Mouse (Mus musculus) G1E (cell line): Measurements from ENCODE around the gene Sdccag8.

ENCODE experiments used
- CTCF ChIP-seq: IDR thresholded peaks from 2 replicates; pipeline ENCODE4 v1.5.1; 2012; ENCODE audit warnings: low read depth, low read length, inconsistent platforms, mixed read lengths
- GATA2 ChIP-seq: IDR thresholded peaks from 2 replicates; pipeline ENCODE4 v1.6.1; 2012; ENCODE audit warnings: low read depth, low read length, inconsistent platforms, borderline replicate concordance
- POLR2AphosphoS5 ChIP-seq: IDR thresholded peaks from 2 replicates; pipeline ENCODE4 v1.6.1; 2012; ENCODE audit warnings: low read depth, low read length, inconsistent platforms; ENCODE audit not compliant: insufficient replicate concordance

DNA sequence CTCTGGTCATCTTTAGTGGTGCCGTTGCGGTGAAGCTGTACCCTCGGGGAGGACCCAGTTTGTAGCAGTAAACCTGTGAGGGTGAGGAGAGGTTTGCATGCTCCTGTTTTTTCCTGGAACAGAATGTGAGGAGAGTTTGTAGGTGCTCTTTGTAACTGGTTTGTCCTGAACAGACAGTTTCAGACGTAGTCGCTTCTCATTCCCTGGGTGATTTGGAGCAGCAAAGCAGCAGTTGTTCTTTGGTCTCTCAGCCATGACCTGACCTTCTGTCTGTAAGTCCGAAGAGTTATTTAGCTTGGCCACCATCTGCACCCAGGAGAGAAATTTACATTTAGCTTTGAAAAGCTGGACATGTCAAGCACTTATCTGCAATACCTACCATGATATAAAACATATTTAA, 65.2 kb downstream of the Sdccag8 start:
- no peak for TF ChIP-seq GATA2
- TF ChIP-seq CTCF = no peak
- TF ChIP-seq POLR2AphosphoS5 = no peak
